Mouse (Mus musculus) MN1 (cell line): ENCODE data around the gene Pmepa1.

Source experiments
- DNase-seq: peaks from one replicate; pipeline ENCODE4 v3.0.0-alpha.2; 2016; ENCODE audit warnings: low spot score

Gene Pmepa1

DNA sequence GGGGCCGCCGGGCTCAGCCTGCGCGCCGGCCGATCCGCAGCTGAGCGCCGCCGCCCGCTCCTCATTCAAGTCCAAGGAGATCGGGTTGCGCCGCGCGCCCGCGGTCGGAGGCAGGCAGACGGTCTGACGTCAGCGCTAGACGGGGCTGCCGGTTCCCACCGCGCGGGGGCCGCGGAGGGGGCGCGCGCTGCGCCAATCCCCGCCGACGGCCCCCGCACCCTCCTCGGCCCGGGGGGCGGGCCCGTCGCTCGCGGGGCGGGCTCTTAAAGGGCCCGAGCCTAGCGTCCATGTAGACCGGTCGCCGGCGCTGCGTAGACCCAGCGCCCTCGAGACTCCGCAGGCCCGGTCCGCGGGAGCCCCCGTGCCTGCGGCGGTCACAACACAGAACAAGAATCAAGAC is at the start of gene Pmepa1:
TSS of gene Pmepa1 (minus strand) at position 125 of the 400 bp plus-strand sequence.
- no peak for DNase-seq

DNA sequence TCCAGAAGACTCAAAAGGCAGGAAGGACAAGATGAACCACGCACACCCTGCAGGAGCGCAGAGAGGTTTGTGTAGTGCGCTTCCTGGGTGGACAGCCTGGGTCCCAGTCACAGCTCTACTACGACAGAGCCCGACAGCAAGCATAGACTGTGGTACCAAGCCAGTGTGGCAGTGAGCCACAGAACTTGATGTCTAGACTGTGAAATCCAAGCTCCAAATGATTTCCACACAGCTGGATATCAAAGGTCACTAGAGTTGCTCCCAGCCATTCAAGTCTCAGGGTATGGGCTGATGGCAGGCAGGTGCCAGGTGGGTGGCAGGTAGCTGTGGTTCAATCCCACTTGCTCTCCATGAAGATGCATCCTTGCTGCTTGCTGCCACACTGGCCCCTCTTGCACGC is 45.4 kb upstream of the Pmepa1 start:
- no peak for DNase-seq

- DNase-seq = no peak
Observed at GRCm38 (mm10) chr2:173321194-173321593, 44.9 kb upstream of the Pmepa1 start.

DNA sequence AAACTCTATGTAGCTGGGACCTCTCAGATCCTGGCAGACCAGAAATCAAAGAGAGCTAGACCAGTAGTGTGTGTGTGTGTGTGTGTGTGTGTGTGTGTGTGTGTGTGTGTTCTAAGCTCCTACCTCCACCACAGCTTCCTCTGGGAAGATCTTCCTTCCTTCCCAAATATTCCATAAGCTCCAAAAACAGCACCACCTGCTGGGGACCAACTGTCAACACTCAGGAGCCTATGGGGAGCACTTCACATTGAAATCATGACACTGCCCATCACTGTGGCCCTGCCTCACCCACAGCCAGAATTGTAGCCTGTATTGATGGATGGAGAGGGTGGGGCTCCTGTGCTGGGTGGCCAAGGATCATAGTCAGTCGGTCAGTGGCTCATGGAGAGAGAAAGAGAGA is 38.0 kb upstream of the Pmepa1 start:
- DNase-seq = no peak

- DNase-seq = no peak
Observed at GRCm38 (mm10) chr2:173308486-173308885, 32.2 kb upstream of the Pmepa1 start.

- no peak for DNase-seq
Observed at GRCm38 (mm10) chr2:173307984-173308383, 31.7 kb upstream of the Pmepa1 start.

DNA sequence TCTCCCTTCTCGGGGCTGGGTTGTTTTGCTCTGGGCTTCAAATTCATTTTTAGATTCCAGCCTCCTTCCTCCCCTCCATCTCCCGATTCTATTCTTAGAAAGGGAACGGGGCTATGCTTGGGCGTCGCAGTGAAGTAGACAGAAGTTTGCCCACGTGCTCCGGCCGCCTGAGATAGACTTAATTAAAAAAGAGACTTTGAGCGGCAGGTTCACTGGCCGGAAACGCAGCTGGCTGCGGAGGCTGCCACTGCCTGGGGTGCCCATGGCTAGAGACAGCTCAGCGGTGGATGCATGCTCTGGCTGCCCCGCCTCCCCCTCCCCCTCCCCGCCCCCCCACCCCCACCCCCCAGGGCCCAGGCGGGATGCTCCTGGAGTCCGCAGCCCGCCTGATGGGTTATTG is 31.2 kb upstream of the Pmepa1 start:
- DNase-seq = no peak

- DNase-seq = peak; percentile 34
Observed at GRCm38 (mm10) chr2:173306734-173307525, 30.6 kb upstream of the Pmepa1 start.

DNA sequence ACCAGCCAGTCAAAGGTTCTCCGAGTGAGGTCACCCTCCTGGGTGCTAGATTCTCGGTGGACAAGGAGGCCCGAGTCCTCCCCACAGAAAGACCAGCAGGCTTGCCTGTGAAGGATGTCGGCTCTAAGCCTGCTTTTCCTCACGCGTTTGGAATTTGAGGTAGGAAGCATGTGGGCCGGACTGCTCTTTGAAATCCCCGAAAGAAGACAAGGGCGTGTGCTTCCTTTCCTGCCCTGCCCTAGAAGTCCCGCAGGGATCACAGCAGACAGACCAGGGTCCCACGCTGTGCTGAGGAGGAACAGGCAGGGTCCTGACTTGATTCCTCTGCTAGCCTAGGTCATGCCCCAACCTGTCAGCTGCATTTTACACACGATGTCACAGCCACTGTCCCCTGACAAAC is 28.7 kb upstream of the Pmepa1 start:
- no peak for DNase-seq

DNA sequence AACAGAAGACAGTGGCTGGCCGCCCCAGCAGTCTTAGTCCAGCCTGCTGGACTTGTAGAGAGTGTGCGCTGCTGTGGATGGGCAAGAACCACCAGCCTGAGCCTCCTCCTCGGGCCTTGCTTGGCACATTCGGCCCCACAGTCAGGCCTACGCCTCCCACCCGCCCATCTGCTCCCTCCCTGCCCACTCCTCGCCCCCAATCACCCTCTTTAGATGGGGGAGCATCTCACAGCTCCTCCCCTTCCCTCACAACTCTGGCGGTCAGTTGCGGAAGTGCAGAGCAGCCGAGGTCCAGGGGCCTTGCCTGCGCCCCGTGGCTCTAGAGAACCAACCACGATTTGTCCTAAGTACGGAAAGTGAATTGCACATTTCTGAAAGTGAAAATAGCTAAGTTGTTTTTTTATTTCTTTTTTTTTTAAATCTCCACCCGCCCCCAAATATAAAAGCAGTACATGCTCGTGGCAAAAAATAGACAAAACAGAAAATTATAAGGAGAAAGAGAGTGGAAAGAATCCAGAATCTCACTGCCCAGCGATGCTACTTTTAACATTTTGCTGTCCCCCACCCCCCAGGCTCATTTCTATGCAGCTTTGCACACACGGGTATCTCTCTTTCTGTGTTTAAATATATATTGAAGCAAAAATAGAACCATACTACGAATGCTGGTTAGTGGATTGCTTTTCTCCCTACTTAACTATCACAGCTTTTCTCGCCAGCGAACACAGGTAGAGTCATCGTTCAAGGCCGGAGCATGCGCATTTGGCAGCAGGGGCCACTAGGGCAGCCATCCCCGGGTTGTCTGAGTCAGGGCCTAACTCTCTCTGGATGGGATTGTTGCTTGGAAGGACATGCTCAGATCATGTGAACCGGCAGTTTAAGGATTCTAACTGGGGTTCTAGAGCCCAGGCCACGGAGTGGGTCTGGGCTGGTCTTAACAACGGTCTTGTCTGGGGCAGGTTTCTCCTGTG is 24.6 kb upstream of the Pmepa1 start:
- no peak for DNase-seq

DNA sequence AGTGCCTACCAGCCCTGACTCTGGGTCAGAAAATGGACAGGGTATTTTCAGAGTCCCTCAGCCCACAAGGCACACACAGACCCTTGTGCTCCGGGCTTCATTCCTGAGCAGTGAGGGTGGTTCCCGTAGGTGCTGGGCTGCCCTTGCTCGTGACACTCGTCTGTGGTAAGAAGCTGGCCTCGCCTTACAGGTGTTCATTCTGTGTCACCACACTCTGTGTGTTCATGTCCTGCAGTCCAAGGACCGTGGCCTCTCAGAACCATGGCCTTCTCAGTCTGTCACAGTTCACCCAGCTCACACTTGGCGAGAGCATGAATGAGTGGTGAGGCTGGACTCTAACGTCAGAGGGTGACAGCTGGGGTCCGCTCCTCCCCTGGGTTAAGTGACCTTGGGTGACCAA is 20.1 kb upstream of the Pmepa1 start:
- no peak for DNase-seq

DNA sequence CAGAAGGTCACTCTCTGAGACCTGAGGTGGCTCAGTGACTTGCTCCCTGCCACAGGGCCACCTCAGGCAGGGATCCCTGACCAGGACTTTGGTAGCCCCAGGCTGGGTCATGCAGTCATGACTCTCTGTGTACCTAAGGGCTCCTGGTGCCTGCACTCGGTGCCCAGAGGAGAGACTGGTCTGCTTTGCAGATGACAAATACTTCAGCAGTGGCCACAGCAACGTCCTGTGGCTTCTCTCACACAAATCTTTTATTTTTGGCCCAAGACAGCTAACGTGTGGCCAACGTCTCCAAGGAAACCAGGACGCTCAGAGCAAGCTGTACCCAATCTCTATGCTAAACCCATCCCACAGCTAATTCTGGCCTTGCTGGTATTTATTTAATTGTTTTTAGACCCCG is 16.7 kb upstream of the Pmepa1 start:
- no peak for DNase-seq

DNA sequence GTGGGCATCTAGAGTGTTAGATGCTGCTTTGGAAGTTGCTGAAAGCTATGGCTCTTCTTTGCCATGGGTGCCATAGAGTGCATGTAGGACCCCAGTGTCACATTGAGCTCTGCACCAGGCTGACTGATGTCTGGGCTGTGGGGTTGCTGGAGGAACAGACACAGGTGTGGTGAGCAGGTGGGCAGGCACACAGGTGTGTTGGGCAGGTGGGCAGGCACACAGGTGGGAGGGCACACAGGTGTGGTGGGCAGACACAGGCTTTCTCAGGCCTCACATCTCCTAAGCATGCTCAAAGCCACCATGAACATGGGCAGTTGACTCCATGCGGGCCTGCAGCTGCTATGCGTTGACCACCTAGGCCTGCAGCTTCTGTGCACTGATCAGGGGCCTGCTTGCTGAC is 16.2 kb upstream of the Pmepa1 start:
- no peak for DNase-seq

DNA sequence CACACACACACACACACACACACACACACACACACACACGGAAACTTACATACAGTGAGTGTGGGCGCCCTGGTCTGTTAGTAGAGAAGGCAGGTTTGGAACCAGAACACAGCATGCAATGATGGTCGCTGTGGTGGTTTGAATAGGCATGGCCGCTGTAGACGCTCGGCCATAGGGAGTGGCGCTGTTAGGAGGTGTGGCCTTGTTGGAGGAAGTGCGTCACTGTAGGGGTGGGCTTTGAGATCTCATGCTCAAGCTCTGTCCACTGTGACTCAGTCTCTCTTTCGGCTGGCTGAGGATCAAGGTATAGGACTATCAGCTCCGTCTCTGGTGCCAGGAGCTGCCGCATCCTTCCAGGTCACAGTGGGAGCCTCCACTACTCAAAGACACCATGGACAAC is 14.6 kb upstream of the Pmepa1 start:
- DNase-seq = no peak

DNA sequence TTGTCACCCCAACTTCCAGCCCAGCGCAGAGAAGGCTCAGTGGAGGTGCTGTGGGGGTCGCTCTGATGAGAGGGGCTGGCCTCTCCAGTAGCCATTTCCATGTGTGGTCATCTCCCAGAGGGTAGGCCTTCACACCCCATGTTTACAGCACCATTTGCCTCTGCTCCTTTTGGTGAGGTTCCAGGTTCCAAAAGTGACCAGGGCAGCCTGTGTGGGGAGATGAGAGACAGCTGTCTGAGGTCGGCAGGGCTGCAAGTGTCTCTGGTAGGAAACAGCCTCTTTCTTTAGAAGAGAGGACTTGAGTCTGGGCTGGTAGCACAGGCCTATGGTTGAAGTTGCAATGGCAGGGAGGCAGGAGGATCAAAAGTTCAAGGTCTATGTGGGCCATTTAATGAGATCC is 13.6 kb upstream of the Pmepa1 start:
- DNase-seq = no peak

DNA sequence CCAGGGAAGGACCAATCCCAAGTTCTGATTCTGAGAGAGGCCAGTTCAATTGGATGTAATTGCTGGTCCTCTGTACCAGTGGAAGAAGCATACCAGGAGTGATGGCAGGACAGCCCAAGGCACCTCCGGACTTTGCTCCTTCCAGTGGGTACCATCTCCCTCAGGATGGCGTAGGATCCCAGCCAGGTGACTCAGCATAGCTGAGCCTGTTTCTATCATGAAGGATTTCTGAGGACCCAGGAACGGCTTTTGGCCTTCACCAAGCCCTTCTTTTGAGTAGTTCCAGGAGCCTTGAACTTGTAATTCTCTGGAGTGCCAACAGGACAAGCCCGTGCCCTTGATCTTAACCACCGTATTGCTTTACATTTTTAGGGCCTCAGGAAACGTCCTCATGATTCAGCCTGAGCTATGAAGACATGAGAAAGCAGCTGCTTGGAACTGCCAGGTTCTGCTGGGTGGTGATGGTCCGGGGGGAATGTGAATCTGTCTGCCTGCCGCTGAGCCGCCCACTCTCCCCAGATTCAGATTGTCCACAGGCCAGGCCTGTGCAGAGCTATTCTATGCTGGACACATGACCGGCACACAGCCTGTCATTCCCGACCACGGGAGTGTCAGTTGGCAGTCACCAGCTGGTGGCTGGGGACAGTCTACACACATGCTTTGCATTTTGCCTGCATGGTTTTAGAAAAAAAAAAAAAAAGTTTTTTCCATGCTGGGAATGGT is 9.6 kb upstream of the Pmepa1 start:
- no peak for DNase-seq

GRCm38 (mm10) chr2:173284771-173285170 is 8.4 kb upstream of the Pmepa1 start:
- no peak for DNase-seq

DNA sequence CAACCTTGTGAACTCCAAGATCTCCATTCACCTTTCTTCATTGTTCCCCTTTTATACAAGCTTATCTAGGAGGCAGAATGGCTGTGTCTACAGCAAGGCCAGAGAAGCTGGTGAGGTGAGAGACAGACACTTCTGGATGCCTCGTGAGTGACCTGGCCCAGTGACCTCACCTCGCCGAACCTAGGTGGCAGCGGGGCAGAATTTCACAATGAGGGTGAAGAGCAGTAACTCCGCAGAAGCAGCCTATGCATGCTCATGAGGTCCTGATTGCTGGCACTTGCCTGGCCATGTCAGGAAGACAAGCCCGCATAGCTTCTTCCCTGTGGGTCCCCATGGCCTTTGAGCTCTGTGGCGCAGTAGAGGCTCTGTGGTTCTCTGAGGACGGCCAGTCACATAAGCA is 5.9 kb upstream of the Pmepa1 start:
- no peak for DNase-seq

DNA sequence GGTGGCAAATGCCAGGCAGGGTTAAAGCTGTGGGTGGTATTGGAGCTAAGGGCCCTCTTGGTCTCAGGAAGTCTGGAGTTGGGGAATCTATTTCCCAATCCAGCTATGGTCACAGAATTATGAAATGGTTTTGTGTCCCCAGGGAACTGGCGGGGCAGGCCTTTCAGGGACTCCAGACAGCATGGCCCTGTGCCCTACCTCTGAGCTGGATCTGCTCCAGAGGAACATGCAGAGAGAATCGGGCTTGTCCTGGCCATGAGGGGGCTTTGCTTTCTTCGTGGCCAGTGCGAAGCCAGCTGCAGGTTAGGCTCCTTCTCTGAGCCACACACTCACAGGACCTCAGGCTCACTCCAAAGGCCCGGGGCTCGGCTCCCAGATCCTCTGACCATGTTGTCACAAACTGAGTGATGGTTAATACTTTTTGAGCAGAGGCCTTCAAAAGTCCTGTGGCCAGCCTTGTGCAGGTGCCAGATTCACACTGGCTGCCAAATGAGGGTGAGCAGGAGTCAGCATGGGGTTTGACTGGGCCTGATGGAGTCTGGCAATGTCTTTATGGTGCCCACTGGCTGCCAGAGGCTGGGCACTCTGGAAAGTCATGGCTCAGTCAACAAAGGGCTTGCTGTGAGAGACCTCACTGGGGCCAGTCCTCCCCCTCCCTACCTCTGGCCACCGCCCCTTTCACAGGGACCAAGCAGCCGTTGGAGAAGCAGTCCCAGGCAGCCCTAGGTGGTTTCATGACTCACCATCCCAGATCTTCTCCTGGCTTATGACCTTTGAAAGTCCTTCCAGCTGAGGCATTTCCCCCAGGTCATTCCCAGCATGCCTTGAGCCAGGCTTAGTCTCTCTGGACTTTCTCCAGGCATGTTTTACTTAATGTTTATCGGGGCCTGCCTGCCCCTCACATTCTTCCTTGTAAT is 4.9 kb upstream of the Pmepa1 start:
- no peak for DNase-seq

- no peak for DNase-seq
Observed at GRCm38 (mm10) chr2:173278846-173279580, 2.7 kb upstream of the Pmepa1 start.

GRCm38 (mm10) chr2:173276859-173277258 is 526 bp upstream of the Pmepa1 start:
- no peak for DNase-seq
